Mouse (Mus musculus) heart, postnatal 25 days (tissue): Measurements from ENCODE around the gene Lsm4. TPM values are rescaled to one million over a fixed set of nuclear protein-coding genes. Genes with fewer than 3 reads are reported as not detected.

ENCODE experiments used
- DNase-seq: peaks from one replicate; pipeline ENCODE4 v3.0.0; 2022; ENCODE audit warnings: low spot score
- intact Hi-C: fragments of 180-260 bp; cut with DNase I; formaldehyde crosslinking; loops from one replicate; pipeline ENCODE4 v1.15.1; 2025
- total RNA-seq, 2 experiments: library from RNA; stranded (reverse); gene quantifications; 2 replicates each; pipeline ENCODE4 v1.2.3; 2021

The Lsm4 gene
- total RNA-seq, 2 experiments from 2014 or later, result 60.6 to 62.9 TPM

- intact Hi-C loops, result no loop called here
- no peak for DNase-seq
Observed at GRCm38 (mm10) chr8:70716521-70717400, 43.7 kb downstream of the Lsm4 start.

- DNase-seq, result no peak
- intact Hi-C loops, result no loop called here
Observed at GRCm38 (mm10) chr8:70718297-70718696, 45.2 kb downstream of the Lsm4 start, which contains the start of gene Gm3336. Gene Gm3336, plus strand, starts transcription at chr8:70718543.

GRCm38 (mm10) chr8:70719796-70720270 lies 46.8 kb downstream of the Lsm4 start:
- no peak for DNase-seq
- intact Hi-C loops, result loop anchor here (1.0 to 5.0 kb wide), 3 partner anchors 49 to 123 kb away; no protein-coding TSS in a partner anchor

- no peak for DNase-seq
- intact Hi-C loops, result loop anchor here (1.0 to 5.0 kb wide), 4 partner anchors 32 to 123 kb away; no protein-coding TSS in a partner anchor
Observed at GRCm38 (mm10) chr8:70720739-70721138, 47.7 kb downstream of the Lsm4 start.

- no peak for DNase-seq
- intact Hi-C loops, result loop anchor here (1.0 to 5.0 kb wide), 2 partner anchors 31 to 101 kb away; no protein-coding TSS in a partner anchor
Observed at GRCm38 (mm10) chr8:70721601-70722000, 48.6 kb downstream of the Lsm4 start.

- intact Hi-C loops, result loop anchor here (5.0 kb wide), 1 partner anchor 99 kb away; no protein-coding TSS in a partner anchor
Observed at GRCm38 (mm10) chr8:70723486-70724210, 50.6 kb downstream of the Lsm4 start, which contains the start of gene Pde4c. Gene Pde4c, plus strand, starts transcription at chr8:70723720.

GRCm38 (mm10) chr8:70724216-70724615 lies 51.2 kb downstream of the Lsm4 start:
- DNase-seq, result no peak
- intact Hi-C loops, result loop anchor here (5.0 kb wide), 1 partner anchor 98 kb away; no protein-coding TSS in a partner anchor

More at GRCm38 (mm10) chr8:70723486-70724210, 50.6 kb downstream of the Lsm4 start, which contains the start of gene Pde4c:
- DNase-seq, result no peak

- intact Hi-C loops, result no loop called here
- DNase-seq, result no peak
Observed at GRCm38 (mm10) chr8:70725792-70726447, 52.9 kb downstream of the Lsm4 start.

- intact Hi-C loops, result no loop called here
- no peak for DNase-seq
Observed at GRCm38 (mm10) chr8:70726721-70727120, 53.7 kb downstream of the Lsm4 start.

Other genes with a start within 250 kb of the Lsm4 start
- gene Crtc1, start 233.7 kb upstream of the Lsm4 start, total RNA-seq, result 10 to 100 TPM; 10.3 to 10.6 TPM
- gene Klhl26, start 196.3 kb upstream of the Lsm4 start, total RNA-seq, result 1 to 10 TPM; 7.6 to 7.7 TPM
- gene Tmem59l, start 185.9 kb upstream of the Lsm4 start, total RNA-seq, result not detected
- gene Crlf1, start 180.1 kb upstream of the Lsm4 start, total RNA-seq, result under 1 TPM; 0.34 to 0.81 TPM
- 100 to 1,000 TPM; 102 TPM for gene Rex1bd, start 166.5 kb upstream of the Lsm4 start, total RNA-seq
- gene Uba52, start 162.4 kb upstream of the Lsm4 start, total RNA-seq, result 1,000 to 10,000 TPM; 1,533 to 1,573 TPM
- 100 to 1,000 TPM; 130 to 135 TPM for gene Fkbp8, start 145.5 kb upstream of the Lsm4 start, total RNA-seq
- 10 to 100 TPM; 73.6 to 76.6 TPM for gene Kxd1, start 145.3 kb upstream of the Lsm4 start, total RNA-seq
- gene Ell, start 133.8 kb upstream of the Lsm4 start, total RNA-seq, result 10 to 100 TPM; 11.7 to 13.3 TPM
- gene Isyna1, start 78.9 kb upstream of the Lsm4 start, total RNA-seq, result 10 to 100 TPM; 21.5 to 25.1 TPM
- gene Ssbp4, start 64.4 kb upstream of the Lsm4 start, total RNA-seq, result 10 to 100 TPM; 37.0 to 37.7 TPM
- gene Lrrc25, start 57.1 kb upstream of the Lsm4 start, total RNA-seq, result 1 to 10 TPM; 1.4 to 1.5 TPM
- under 1 TPM; 0.56 to 0.73 TPM for gene Gdf15, start 40.8 kb upstream of the Lsm4 start, total RNA-seq
- gene Pgpep1, start 12.9 kb upstream of the Lsm4 start, total RNA-seq, result 10 to 100 TPM; 46.8 to 47.5 TPM
- 100 to 1,000 TPM; 136 to 141 TPM for gene Jund, start 25.7 kb downstream of the Lsm4 start, total RNA-seq
- gene Iqcn, start 30.2 kb downstream of the Lsm4 start, total RNA-seq, result not detected
- not detected for gene Gm3336, start 45.3 kb downstream of the Lsm4 start, total RNA-seq
- gene Pde4c, start 50.5 kb downstream of the Lsm4 start, total RNA-seq, result 1 to 10 TPM; 2.5 to 3.7 TPM
- gene Rab3a, start 81.4 kb downstream of the Lsm4 start, total RNA-seq, result 10 to 100 TPM; 49.7 to 57.6 TPM
- 10 to 100 TPM; 26.7 to 28.0 TPM for gene Mpv17l2, start 87.7 kb downstream of the Lsm4 start, total RNA-seq
- 10 to 100 TPM; 21.8 to 25.5 TPM for gene Pik3r2, start 103.5 kb downstream of the Lsm4 start, total RNA-seq
- 1 to 10 TPM; 5.2 to 6.3 TPM for gene Mast3, start 131.8 kb downstream of the Lsm4 start, total RNA-seq
- not detected for gene Il12rb1, start 135.2 kb downstream of the Lsm4 start, total RNA-seq
- 10 to 100 TPM in 1 of 2 experiments, 1 to 10 TPM in 1; 9.2 to 10.2 TPM for gene Arrdc2, start 166.5 kb downstream of the Lsm4 start, total RNA-seq
- gene Kcnn1, start 190.0 kb downstream of the Lsm4 start, total RNA-seq, result 1 to 10 TPM; 8.1 to 8.6 TPM
- gene Ccdc124, start 200.7 kb downstream of the Lsm4 start, total RNA-seq, result 10 to 100 TPM; 46.6 to 47.7 TPM
- not detected for gene Slc5a5, start 219.5 kb downstream of the Lsm4 start, total RNA-seq
- 100 to 1,000 TPM; 838 to 880 TPM for gene Rpl18a, start 224.2 kb downstream of the Lsm4 start, total RNA-seq
- 10 to 100 TPM; 20.7 to 21.2 TPM for gene Map1s, start 232.7 kb downstream of the Lsm4 start, total RNA-seq